Mouse (Mus musculus) forebrain, embryonic 16.5 days (tissue): ENCODE data around the gene Itprip. TPM values are rescaled to one million over a fixed set of nuclear protein-coding genes. Genes with fewer than 3 reads are reported as not detected.
"Not testable (repeated sequence)": the region's sequence is repeated elsewhere in the genome, so short reads cannot be mapped to it uniquely, and the experiment has no call there.

Source experiments
- ATAC-seq: fragments of 200-750 bp; cut with Nextera tagmentation; 2 replicates; pipeline ENCODE4 v1.8.0; 2017; ENCODE audit warnings: mild to moderate bottlenecking, moderate library complexity
- H3K27ac ChIP-seq: fragments of 300-500 bp; sonication (generic); 2 replicates; pipeline ENCODE4 v1.5.1; 2014; ENCODE audit warnings: low read length, control low read depth
- H3K27me3 ChIP-seq: fragments of 300-500 bp; sonication (generic); replicated peaks from 2 replicates; pipeline ENCODE4 v1.6.1; 2014; ENCODE audit warnings: low read length; ENCODE audit not compliant: control insufficient read depth, insufficient read depth
- H3K36me3 ChIP-seq: fragments of 300-500 bp; sonication (generic); 2 replicates; pipeline ENCODE4 v1.6.1; 2014; ENCODE audit not compliant: control insufficient read depth, insufficient read depth
- H3K4me1 ChIP-seq: fragments of 300-500 bp; sonication (generic); replicated peaks from 2 replicates; pipeline ENCODE4 v1.6.1; 2014; ENCODE audit warnings: low read length; ENCODE audit not compliant: control insufficient read depth, insufficient read depth
- H3K4me2 ChIP-seq: fragments of 300-500 bp; sonication (generic); 2 replicates; pipeline ENCODE4 v1.6.1; 2014; ENCODE audit warnings: mild to moderate bottlenecking, low read length, control low read depth
- H3K4me3 ChIP-seq: fragments of 300-500 bp; sonication (generic); replicated peaks from 2 replicates; pipeline ENCODE4 v1.5.1; 2014; ENCODE audit warnings: mild to moderate bottlenecking, low read length, control low read depth
- H3K9ac ChIP-seq: fragments of 300-500 bp; sonication (generic); replicated peaks from 2 replicates; pipeline ENCODE4 v1.6.1; 2014; ENCODE audit warnings: low read depth, low read length, control low read depth
- H3K9me3 ChIP-seq: fragments of 300-500 bp; sonication (generic); 2 replicates; pipeline ENCODE4 v1.6.1; 2016; ENCODE audit warnings: low read length; ENCODE audit not compliant: control insufficient read depth
- WGBS: fragments of 180-500 bp; shearing (Covaris S2); extraction: QIAGEN DNeasy Blood & Tissue Kit; methylation state at CpG from one replicate; pipeline ENCODE4 v1.1.7; 2014; 5-methylcytosine and 5-hydroxymethylcytosine counted together
- microRNA-seq: library from miRNA; unstranded; fragments of <30 nt; microRNA quantifications from one replicate; pipeline ENCODE4, GENCODE M21; 2017
- polyA plus RNA-seq: library from polyadenylated mRNA; unstranded; fragments of >200 nt; fragmentation: Nextera tagmentation; extraction: Ambion mirVana; gene quantifications from 2 replicates; pipeline ENCODE4 v1.2.1, GENCODE M21; 2015

Gene Itprip
- polyA plus RNA-seq, 1 experiment from 2014 or later = 6.9 TPM

DNA sequence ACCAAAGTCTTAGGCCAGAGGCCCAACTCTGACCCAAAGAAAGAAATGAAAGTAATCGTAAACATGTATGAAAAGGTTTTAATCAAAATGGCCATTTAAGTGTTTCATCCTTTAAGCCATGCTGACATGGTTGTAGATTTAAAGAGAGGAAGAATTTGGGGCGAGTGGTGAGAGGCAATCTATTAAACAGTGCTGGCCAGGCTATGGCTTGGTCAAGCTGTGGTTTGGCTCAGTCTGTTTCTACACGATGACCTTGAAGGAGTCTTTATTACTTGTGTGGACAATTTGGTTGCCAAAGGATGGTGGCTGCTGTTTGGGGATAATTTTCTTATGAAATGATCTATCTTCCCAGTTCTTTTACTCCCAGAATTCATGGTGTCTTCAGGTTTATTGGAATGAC is 66.0 kb downstream of the Itprip start:
- H3K9ac ChIP-seq = no peak overlapping the region
- no peak overlapping the region for H3K4me2 ChIP-seq
- WGBS = 83% methylated on average over 3 of the region's 3 CpGs
- H3K27me3 ChIP-seq = no peaks in the 10 kb centered on the region
- H3K4me1 ChIP-seq = peaks cover 12% of the 10 kb centered on the region
- no peak for ATAC-seq
- no peak overlapping the region for H3K4me3 ChIP-seq
- H3K27ac ChIP-seq = no peak overlapping the region
- H3K9me3 ChIP-seq = no peaks in the 10 kb centered on the region
- H3K36me3 ChIP-seq = no peaks in the 10 kb centered on the region

DNA sequence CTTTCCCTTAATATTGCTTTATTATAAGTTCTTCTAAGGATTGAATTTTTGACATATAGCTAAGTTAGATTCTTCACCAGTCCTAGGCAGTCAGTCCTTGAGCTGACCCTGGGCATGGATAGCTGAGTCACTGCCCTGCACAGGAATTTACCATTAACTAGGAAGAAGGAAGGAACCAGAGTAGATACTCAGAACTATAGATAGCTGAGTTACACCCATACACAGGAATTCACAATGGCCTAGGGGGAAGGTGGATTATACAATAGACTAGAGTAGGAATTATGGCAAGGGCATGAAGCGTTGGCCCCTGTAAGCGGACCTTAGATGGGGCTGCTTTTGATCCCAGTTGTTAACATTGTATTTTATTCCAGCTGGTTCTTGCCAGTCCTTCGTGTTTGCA is 67.0 kb downstream of the Itprip start:
- peaks cover 12% of the 10 kb centered on the region for H3K4me1 ChIP-seq
- not testable (repeated sequence) for ATAC-seq, H3K27ac ChIP-seq, H3K27me3 ChIP-seq, H3K9me3 ChIP-seq, H3K36me3 ChIP-seq, H3K4me2 ChIP-seq, H3K9ac ChIP-seq, H3K4me3 ChIP-seq
- 86% methylated on average over 3 of the region's 3 CpGs for WGBS

DNA sequence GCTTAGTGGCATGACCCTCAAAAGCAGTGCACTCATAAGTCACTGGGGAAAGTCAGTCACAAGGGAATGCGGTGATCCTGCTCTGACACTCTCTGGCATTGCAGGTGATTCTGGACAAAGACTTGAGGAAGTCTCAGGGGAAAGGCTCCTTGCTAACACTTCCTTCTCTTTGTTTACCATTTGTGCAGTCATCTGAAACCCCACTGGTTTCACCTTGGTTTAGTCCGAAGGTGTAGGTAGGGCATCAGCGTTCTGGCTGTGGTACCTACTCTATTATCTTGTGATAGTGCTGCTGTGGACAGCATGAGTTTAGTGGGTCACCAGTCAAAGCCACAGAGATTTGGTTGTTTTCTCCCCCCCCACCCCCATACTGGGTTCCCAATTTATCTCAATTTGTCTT is 69.4 kb downstream of the Itprip start:
- ATAC-seq = no peak
- H3K9me3 ChIP-seq = no peaks in the 10 kb centered on the region
- H3K4me1 ChIP-seq = peaks cover 8% of the 10 kb centered on the region
- no peak overlapping the region for H3K27ac ChIP-seq
- WGBS = 92% methylated on average over 3 of the region's 3 CpGs
- no peak overlapping the region for H3K9ac ChIP-seq
- H3K4me2 ChIP-seq = no peak overlapping the region
- H3K36me3 ChIP-seq = no peaks in the 10 kb centered on the region
- no peak overlapping the region for H3K4me3 ChIP-seq
- H3K27me3 ChIP-seq = no peaks in the 10 kb centered on the region

Small RNA genes lying within 50 kb of the gene (microRNA-seq; reads per million reads assigned to microRNA genes)
- gene Gm22240 = not detected

Other genes with a start within 250 kb of the Itprip start
- 0.04 and 0.11 TPM in 2 replicates for gene Col17a1, start 227.2 kb downstream of the Itprip start, polyA plus RNA-seq
- 180 and 202 TPM in 2 replicates for gene Sfr1, start 187.6 kb downstream of the Itprip start, polyA plus RNA-seq
- 125 and 126 TPM in 2 replicates for gene Gsto1, start 64.3 kb downstream of the Itprip start, polyA plus RNA-seq
- gene Gsto2, start 53.8 kb downstream of the Itprip start, polyA plus RNA-seq = 0.84 and 1.2 TPM in 2 replicates
- 0.63 and 1.1 TPM in 2 replicates for gene Cfap43, start within 50 bp of the Itprip start, polyA plus RNA-seq
- 0.27 and 0.33 TPM in 2 replicates for gene Cfap58, start 18.4 kb upstream of the Itprip start, polyA plus RNA-seq